Mouse (Mus musculus): ENCODE data around the gene Uba52.

- TF ChIP-seq CTCF (conservative IDR thresholded peaks at IDR 0.05; ENCODE audit: insufficient read depth, insufficient read length, low read depth, low read length) (no peak), POLR2A (IDR thresholded peaks at IDR 0.05; ENCODE audit: low read depth, low read length) (no peak)
Measured at GRCm38 (mm10) chr8:70511770-70512169, 1.2 kb upstream of the Uba52 start.

Data from kidney, adult 2 months (tissue).